Mouse (Mus musculus) brain, adult 2 months (tissue): ENCODE data around the gene Kitl.

Experiments used
- DNase-seq: peaks from one replicate; pipeline ENCODE4 v3.0.0; 2011; ENCODE audit warnings: low read depth, low spot score

The Kitl gene

DNA sequence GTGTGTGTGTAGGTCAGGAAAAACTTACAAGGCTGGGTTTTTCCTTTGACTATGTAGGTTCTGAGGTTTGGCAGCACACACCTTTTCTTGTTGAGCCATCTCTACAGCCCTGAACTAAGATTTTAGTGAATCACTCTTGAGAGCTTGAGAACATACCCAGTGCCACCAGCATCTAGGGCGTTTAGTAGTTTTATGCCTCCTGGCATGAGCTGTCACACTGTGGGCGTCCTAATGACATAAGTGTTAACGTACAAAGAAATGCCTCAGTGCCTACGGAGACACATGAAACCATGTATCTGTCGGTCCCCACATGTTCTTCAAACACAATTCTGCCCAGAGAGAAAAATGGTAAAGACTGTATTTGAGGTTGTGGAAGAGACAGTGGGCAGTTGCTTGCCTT, 15.0 kb downstream of the Kitl start:
- peak; percentile 83 for DNase-seq

GRCm38 (mm10) chr10:100030980-100031516, 15.6 kb downstream of the Kitl start:
- no peak for DNase-seq

DNA sequence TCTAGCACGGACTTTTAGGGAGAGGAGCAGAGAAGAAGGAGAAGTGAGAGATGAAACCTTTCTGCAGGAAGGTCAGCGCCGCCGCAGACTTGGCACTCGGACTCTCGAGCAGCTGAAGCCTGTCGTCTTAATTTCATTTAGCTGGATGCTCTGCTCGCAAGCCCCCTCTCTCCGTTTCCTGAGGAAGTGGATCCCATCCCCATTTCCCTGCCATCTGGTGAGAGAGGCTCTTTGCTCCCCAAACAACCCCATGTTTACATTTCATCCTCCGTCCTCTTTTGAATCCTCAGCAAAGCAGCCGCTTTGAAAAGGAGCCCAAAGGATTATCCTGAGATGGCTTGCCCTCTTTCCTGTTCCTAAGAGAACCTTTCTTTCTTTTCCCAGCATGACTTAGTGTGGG, 16.2 kb downstream of the Kitl start:
- DNase-seq = no peak

GRCm38 (mm10) chr10:100032566-100032965, 17.1 kb downstream of the Kitl start:
- DNase-seq = no peak

DNA sequence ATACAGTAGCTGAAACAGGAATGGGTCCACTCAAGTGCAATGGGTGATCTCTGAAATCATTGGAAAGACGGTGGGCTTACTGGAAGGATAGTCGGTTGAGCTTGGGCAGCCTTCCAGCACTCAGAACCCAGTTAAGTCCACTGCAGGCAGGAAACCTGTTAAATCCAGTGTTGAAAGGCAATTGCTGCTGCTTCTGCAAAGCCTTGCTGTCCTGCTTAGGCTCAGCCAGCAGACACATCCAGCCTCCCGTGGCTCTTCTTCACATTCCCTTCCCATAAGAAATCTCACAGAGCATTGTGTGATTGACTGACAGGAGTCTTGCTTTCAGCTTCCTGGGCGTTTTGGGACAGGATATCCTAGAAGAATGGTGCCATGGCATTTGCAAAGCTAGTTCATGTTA, 20.6 kb downstream of the Kitl start:
- no peak for DNase-seq

DNA sequence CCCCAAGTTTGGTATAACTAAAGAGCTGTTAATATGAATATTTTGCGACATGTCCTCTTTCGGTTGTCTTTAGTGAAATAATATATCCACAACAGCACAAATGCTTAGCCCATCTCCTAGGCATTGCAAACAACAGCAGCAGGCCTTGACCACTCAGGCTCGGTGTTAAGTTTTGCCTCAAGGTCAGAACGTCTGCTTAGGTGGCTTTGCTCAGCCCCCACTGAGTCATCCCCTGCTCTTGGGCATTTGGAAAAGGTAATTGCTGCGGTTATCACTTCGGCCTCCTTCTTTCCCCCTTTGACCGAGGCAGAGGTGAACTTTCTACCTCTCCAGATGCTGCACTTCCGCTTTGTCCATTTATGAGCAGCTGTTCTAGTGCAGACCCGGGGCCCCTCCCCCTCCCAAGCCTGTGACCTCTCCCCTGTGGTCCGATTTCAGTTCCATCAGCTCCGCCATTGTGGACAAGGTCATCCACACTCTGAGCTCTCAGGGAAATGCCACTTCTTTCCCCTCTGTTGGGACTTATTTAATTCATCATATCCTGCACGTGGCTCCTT, 23.0 kb downstream of the Kitl start:
- no peak for DNase-seq

DNA sequence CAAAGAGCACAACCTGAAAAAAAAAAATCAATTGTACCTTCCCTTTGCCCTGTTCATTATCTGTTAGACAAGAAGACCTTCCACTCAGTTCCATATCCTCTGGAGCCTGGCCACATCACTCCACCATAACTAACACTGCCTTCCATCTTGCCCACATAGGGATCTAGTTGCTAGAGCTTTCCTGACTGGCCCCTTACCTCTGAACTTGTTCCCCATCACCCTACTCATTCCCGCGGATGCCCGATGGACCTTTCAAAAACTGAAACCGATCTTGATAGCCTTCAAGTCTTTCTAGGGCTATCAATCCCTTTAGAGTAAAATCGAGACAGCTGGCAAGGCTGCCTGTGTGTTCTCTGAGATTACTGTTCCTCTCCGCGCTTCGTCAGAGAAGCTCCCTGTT, 23.6 kb downstream of the Kitl start:
- no peak for DNase-seq

DNA sequence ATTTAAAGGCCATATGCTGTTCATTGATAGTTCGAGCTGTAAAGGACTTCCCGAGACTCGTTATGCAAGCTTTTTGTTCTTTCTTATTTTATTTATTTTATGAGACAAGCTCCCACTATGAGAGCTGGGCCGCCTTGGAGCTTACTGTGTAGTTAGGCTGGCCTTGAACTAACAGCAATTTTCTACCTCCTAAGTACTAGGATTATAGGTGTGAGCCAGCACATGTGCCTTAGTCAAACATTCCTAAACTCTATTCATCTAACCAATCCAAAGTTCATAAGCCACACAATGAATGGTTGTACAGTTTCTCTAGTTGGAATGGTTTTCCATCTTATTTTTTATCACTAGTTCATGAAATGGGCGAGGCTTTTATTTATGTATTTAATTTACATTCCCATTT, 28.3 kb downstream of the Kitl start:
- DNase-seq = no peak

DNA sequence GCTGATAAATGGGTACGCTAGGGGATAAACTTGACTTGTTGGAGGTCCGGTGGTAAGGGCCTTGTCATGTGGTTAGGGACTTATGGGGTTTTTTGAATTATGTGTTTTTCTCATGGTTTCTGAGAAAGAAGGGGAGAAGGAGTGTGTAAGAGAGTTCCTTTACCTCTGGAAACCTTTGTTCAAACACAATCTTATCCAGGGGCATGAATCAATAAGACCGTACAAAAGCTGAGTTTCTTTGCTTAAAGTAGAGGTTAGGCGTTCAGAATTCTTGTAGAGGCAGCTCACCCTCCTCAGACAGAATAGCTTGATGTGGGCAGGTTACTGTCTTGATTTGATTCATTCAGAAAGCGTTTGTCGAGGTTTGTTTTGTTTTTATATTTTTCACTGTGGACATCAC, 28.7 kb downstream of the Kitl start:
- no peak for DNase-seq

- no peak for DNase-seq
Observed at GRCm38 (mm10) chr10:100051146-100051783, 35.8 kb downstream of the Kitl start.

- DNase-seq = no peak
Observed at GRCm38 (mm10) chr10:100052404-100052803, 37.0 kb downstream of the Kitl start.

DNA sequence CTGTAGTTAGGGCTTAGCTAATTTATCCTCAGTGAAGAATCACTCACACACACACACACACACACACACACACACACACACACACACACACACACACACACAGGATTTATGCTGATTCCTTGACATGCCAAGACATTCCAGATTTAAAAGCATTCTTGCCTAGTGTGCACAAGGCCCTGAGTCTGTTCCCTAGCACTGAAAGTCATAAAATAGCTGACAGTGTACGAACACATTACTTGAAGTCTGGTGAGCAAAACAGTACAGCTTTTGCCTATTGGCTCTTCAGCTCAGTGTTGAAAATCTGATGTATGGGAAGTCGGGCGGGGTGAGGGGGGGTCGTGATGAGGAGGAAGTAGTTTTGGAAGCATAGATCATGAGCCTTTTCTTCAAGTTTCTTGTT, 37.5 kb downstream of the Kitl start:
- no peak for DNase-seq

- peak; percentile 89 for DNase-seq
Observed at GRCm38 (mm10) chr10:100054006-100054405, 38.6 kb downstream of the Kitl start.

DNA sequence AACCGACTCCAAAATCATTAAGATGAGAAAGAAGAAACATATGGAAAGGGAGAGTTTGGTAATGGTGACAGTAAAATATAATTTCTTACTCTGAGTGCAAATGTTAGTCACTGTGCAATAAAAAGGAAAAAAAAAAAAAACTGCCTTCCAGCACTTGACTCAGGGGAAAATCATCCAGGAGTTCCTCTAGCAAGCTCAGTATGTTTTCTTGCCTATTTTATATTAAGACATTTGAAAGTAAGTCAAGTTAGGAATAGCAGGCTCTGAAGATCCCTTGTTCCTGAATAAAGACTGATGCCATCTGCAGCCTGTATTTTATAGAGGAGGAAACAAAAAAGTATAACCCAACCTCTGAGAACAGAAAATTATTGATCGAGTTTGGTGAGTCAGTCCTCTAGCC, 39.7 kb downstream of the Kitl start:
- DNase-seq = peak; percentile 58

DNA sequence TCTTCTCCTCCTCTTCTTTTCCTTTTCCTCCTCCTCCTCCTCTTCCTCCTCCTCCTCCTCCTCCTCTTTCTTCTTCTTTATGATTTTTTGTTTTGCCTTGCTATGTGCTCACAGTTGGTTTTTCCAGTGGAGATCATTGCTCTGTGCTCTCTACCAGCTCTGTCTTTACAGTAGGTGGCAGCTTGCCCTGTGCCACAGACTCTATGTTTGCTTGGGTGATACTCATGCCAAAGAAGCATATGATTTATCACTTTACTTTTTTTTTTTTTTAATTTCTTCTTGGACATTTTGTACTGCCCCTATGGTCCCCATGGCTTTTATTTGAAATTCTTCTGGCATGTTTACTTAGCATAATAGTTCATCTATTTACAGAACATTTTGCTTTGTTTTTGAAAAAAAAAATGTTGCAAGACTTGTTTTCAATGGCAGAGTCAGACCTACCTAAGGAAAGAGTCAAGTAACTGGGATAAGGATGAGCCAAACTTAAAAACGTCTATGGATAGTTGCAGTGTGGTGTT, 41.7 kb downstream of the Kitl start:
- DNase-seq = no peak

GRCm38 (mm10) chr10:100059356-100059755, 43.9 kb downstream of the Kitl start:
- no peak for DNase-seq

DNA sequence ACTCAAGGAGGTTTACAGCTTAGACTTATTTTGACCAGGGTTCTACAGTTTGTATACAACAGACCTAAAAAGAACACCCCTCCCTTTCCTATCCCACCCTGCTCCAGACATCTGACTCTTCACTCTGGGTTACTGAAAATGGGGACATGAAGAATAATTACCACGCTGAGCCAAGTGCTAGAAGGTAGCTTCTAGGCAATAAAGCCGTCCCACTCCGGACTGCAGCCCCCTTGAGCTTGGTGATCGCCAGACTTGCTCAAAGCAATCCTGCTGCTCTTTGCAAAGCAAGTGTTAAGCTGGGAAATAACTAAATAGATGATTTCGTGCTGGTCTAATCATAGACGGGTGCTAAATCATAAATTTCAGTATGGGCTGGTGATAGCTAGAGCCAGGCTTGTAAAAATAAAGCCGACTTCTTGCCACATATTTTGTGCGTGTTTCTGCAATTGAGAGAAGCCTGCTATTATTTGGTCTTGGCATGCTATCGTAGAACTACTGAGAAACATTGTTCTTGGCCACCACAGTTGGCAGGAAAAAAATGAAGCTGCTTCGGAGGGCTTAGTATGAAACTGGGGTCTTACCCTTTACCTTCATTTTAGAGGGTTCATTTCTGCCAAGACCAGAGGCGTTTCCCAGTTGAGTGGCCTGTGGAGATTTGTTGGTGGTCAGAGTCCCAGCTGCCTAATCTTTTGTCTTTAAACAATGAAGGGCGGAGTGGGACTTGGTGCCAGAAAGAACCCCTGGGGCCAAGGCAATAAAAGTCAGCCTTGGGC, 50.3 kb downstream of the Kitl start:
- no peak for DNase-seq

DNA sequence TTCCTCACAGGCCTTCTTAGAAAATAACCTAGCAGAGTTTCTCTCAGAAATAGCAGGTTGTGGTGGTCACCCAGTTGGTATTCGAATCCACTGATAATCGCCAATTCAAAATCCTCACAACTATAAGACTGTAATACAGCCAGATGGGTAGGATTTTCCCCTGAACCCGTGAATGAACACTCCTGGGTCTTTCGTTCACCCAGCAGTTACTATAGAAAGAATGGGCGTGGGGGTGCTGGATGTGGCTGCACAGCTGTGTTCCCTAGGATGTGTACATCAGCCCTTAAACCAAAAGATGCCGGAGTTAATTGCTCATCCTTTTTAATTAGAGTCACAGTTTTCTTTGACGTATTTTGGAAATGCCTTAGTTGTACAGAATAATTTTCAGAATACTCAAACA, 50.9 kb downstream of the Kitl start:
- no peak for DNase-seq

- no peak for DNase-seq
Observed at GRCm38 (mm10) chr10:100072641-100073040, 57.2 kb downstream of the Kitl start.

GRCm38 (mm10) chr10:100073092-100073491, 57.7 kb downstream of the Kitl start:
- no peak for DNase-seq

GRCm38 (mm10) chr10:100101115-100101514, 85.7 kb downstream of the Kitl start:
- no peak for DNase-seq

DNA sequence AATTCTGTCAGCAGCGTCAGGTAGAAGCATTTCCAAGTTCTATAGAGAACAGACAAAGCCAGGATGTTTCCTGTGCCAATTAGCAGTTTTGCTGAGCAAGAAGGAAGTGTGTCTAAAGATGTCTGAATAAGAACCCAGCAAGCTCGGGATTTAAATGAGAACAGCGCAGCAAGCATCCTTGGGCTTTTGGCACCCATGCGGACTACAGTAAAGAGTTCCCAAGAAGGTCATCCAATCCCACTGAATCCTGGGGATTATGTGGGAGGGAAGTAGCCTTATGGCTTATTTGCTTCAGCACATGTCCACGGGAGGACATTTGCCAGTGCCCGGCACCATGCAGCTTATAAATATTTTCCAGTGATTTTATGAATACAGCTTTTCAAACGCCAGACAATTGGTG, 95.8 kb downstream of the Kitl start:
- peak; percentile 38 for DNase-seq

DNA sequence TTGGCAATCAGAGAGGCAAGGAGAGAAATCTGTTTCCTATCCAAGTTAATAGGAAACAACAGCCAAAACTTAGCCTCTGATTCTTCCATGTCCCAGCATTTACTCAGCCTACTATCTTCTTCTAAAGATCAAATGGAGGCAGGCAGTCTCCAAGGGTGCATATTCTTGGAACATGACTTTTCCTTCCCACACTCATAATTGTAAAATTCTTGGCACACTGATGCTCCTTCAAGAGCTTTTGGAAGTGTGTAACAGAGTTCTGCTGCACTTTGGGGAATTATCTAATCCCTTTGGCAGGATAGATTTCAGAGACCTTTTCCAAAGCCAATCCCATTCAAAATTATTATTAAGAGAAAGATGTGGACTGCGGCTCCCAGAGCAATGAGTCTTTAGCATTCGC, 100.1 kb downstream of the Kitl start:
- DNase-seq = peak; percentile 30
